In genomic region chr11:108258811-108259266, GRCm38 (mm10) we compare ENCODE assay signal across 8 mouse cellular contexts.
A peak's percentile ranks its signal among the peaks of the same experiment; 100 is the strongest.
DNase-seq lines count a peak whose midpoint lies in the region; ATAC-seq lines count a peak whose summit lies in the region.

No protein-coding gene starts in this region.

- H3K27me3 ChIP-seq in heart, embryonic 16.5 days (ENCODE audit: control insufficient read depth, insufficient read depth, low read length) = no peaks in the 10 kb centered on the region
- H3K27me3 ChIP-seq in forebrain, embryonic 10.5 days (ENCODE audit: poor library complexity, severe bottlenecking) = 0 out of 2 replicates have a peak, but pooled peaks cover 11% of the 10 kb centered on the region

- peak; percentile 59; the same call in 1 of the 2 replicates for ATAC-seq in heart, embryonic 16.5 days (replicated peaks; ENCODE audit: extremely low read depth, insufficient read depth, low FRiP score)

- H3K27ac ChIP-seq in heart, embryonic 16.5 days (ENCODE audit: low read length) = peak overlapping the region; percentile 88
- H3K27ac ChIP-seq in forebrain, embryonic 10.5 days = no peak overlapping the region

- peaks cover 56% of the 10 kb centered on the region for H3K4me1 ChIP-seq in heart, embryonic 16.5 days (ENCODE audit: control insufficient read depth, insufficient read depth, low read length)
- H3K4me1 ChIP-seq in forebrain, embryonic 10.5 days = peaks cover 27% of the 10 kb centered on the region

- H3K9me3 ChIP-seq in heart, embryonic 16.5 days (replicated peaks; ENCODE audit: control insufficient read depth, low read length) = no peaks in the 10 kb centered on the region
- no peaks in the 10 kb centered on the region for H3K9me3 ChIP-seq in forebrain, embryonic 10.5 days

- peak overlapping the region; percentile 47; the same call in 1 of the 2 replicates for H3K9ac ChIP-seq in heart, embryonic 16.5 days (ENCODE audit: low read length)

- intact Hi-C loops in heart, postnatal 25 days (cut with DNase I) = loop anchor here (5.0 kb wide), 1 partner anchor 42 kb away; no protein-coding TSS in a partner anchor

- H3K36me3 ChIP-seq in heart, embryonic 16.5 days (ENCODE audit: control insufficient read depth, insufficient read depth) = no peaks in the 10 kb centered on the region
- H3K36me3 ChIP-seq in forebrain, embryonic 10.5 days (replicated peaks) = no peaks in the 10 kb centered on the region

- peak overlapping the region; percentile 3; the same call in 1 of the 2 replicates for H3K4me3 ChIP-seq in heart, embryonic 16.5 days (ENCODE audit: low read length)
- H3K4me3 ChIP-seq in forebrain, embryonic 10.5 days = no peak overlapping the region

- WGBS in heart, embryonic 16.5 days = 25% methylated on average over 5 of the region's 5 CpGs
- 87% methylated on average over 5 of the region's 5 CpGs for WGBS in forebrain, embryonic 10.5 days

- H3K4me2 ChIP-seq in heart, embryonic 16.5 days (ENCODE audit: low read depth, low read length) = peak overlapping the region; percentile 46

- DNase-seq in heart, adult 11 months = peak; percentile 94
- no peak for DNase-seq in heart, postnatal 25 days (ENCODE audit: low spot score)
- DNase-seq in 3134 (ENCODE audit: extremely low read depth, insufficient read length, low spot score) = peak; percentile 46
- peak; percentile 49 for DNase-seq in cerebellum, adult 9-10 months
- DNase-seq in retina, postnatal 1 day = peak; percentile 88
- no peak for DNase-seq in forebrain, embryonic 10.5 days (ENCODE audit: extremely low spot score, low spot score)
- DNase-seq in thymus, adult 18-20 months = no peak

Comparison
In these comparisons a context has a peak if more than half of its experiments do, and no peak if none do; other contexts are left out.
1. DNase-seq: peak in heart, adult 11 months (single experiment), 3134 (single experiment), cerebellum, adult 9-10 months (single experiment) and retina, postnatal 1 day (single experiment); none in heart, postnatal 25 days (single experiment), forebrain, embryonic 10.5 days (single experiment) and thymus, adult 18-20 months (0 of 2).